Mouse (Mus musculus) ES-Bruce4 (cell line): ENCODE data around the gene Gm5475.
"Not testable (repeated sequence)": the region's sequence is repeated elsewhere in the genome, so short reads cannot be mapped to it uniquely, and the experiment has no call there.

ENCODE experiments used
- CTCF ChIP-seq: IDR thresholded peaks from one replicate; pipeline ENCODE4 v1.8.1; 2011; ENCODE audit warnings: low read depth, low read length
- POLR2A ChIP-seq: IDR thresholded peaks from one replicate; pipeline ENCODE4 v1.8.1; 2011; ENCODE audit warnings: low read length; ENCODE audit not compliant: insufficient read depth

- not testable (repeated sequence) for TF ChIP-seq POLR2A, CTCF
These were observed at the start of gene Gm5475 for GRCm38 (mm10) chr15:100421758-100422197.
